Mouse (Mus musculus): Measurements from ENCODE around the gene Gpr18.

Gpr18 gene

DNA sequence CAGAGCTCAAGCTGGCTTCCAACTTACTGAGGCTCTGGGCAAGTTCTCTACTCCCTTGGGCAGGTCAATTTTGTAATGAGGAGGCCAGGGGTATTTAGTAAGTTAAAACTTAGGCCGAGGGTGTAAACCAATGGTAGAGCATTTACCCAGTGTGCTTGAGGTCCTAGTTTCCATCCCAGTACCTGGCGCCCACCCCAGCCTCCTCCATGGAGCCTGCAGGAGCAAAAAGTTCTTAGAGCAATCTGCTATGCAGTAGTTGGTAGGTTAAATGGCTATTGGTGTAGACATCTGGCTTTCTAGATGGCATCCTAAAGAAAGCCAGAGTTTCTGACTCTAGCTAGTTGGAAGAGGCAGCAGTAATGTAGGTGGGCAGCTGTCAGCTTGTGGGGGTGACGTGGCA is 33.9 kb upstream of the Gpr18 start:
- DNase-seq (ENCODE audit: low spot score): no peak

DNA sequence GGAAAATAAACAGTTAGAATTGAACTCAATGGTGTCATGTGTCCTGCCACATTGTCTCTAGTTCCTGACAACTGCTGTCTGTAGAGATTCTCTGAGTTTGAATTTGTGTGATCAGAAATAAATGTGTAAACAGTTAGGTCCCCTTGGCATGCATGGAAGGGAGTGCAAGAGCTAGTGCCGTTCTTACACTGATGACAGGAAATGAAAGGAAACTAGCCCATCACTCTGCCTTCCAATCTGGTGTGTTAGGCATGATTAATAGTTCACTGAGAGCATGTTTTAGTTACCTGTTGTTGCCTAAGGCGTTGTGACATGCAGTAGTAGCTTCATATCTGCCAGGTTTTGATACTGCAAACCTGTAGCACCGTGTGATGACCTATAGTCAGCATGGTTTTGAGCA is 32.4 kb upstream of the Gpr18 start:
- no peak for DNase-seq (ENCODE audit: low spot score)

DNA sequence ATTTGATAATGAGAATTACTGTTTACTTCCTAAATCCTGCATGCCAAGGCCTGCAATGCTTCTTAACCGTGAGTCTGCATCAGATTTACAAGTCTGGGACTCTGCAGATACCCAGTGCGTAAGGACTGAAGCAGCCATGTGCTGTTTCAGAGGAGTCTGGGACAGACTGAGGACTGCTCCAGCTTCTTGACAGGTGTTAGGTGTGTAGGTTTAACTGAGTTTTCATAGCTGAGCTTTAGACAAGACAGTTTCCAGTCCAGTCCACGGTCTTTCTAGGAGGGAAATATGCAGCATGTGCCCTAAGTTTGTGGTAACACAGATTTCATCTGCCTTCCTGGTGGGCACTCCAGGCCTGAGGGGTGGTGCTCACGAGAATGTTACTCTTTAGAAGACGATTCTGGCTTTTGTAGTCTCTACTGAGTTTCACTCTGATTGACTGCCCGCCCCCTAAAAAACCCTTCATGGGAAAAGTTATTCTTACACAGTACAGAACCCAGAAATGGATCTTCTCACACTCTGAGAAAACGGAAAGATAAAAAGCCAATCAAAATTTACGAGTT is 31.7 kb upstream of the Gpr18 start:
- DNase-seq (ENCODE audit: low spot score): no peak

DNA sequence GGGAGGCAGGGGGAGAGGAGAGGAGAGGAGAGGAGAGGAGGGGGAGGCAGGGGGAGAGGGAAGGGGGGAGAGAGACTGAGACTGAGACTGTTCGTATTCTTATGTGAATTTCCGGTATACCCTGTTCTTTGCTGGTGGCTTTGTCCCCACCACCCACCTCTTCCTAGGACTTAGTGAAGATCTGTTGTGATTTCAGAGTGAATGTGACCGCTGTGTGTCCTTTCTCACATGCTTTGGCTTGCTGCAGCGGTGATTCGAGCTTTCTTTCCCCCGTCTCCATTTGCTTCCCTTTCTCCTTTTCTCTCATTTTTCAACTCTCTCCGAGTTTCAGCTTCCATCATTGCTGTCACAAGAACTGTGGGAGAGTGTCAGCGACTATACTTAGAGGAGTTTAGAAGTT is 31.1 kb upstream of the Gpr18 start:
- DNase-seq (ENCODE audit: low spot score): no peak

DNA sequence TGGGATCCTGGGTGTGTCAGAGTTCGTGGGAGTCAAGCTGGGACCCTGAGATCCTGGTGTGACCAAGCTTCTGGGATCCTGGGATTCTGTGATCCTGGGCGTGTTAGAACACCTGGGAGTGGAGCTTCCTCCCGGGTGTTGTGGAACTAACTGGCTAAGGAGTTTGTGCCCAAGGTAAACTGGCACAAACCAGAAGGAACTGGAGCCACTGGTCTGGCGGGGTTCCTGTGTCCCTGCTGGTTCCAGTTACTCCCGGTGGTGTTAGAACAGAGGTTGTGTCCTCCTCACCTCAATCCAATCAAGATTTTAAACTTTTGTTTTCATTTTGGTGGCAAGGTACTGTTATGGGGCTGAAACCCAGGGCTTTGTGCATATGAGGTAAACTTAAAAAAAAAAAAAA is 30.6 kb upstream of the Gpr18 start:
- no peak for DNase-seq (ENCODE audit: low spot score)

DNA sequence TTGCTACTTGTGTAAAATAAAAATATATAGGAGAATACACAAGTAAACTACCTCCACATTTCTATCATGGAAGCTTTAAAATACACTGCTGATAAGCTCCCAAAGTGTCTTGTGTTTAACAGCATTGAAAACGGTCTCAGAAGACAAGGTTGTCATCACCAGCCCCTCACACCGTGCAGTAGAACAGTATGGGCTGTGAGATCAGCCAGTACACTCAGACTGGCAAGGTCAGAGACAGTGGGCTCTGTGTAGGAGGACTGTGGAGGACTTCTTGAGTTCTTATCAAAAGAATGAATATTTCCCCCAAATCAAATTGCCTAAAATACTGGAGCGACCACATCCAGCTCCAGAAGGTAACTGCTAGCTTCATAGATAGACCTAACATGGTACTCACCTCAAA is 24.0 kb upstream of the Gpr18 start:
- DNase-seq (ENCODE audit: low spot score): no peak

DNA sequence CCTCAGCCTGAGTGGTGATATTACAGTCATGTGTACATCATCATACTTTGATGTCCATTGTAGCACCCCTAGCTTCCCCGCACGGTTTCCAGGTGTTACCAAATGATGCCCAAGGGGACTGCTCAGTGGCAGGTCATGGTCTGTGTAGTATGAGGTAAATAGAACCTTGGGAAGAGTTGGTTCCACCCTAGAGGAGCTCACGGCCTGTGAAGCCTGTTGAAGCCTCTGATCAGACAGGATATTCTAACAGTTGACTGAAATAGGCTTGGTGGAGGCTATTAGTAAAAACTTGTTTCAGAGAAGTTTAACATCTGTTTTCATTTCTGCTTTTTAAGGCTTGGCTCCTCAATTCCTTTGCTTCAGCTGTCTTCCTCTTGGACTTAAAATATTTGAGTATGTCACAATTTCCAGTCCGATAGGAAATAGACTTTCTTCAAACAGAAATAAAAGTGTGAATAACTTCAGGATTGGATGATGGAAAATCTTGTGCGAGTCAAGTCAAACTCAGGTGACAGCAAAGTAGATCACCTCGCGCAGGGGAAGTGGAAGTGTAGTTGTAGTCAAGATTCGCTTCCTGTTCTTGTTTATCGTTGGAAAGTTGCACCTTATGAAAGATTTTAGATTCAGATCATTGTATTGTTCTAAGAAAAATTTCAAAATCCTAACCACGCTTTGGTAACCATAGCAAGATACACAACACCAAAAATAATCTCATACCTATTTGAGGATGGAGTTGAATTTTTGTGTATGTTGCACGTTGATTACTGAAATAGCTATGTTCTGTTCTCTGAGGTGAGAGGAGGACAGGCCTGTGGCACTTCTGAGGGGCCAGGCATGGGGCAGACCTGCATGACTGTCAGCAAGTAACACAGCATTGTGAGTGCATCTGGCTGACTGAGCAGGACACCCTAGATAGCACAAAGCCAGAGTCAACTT is 22.9 kb upstream of the Gpr18 start:
- DNase-seq (ENCODE audit: low spot score): no peak

DNA sequence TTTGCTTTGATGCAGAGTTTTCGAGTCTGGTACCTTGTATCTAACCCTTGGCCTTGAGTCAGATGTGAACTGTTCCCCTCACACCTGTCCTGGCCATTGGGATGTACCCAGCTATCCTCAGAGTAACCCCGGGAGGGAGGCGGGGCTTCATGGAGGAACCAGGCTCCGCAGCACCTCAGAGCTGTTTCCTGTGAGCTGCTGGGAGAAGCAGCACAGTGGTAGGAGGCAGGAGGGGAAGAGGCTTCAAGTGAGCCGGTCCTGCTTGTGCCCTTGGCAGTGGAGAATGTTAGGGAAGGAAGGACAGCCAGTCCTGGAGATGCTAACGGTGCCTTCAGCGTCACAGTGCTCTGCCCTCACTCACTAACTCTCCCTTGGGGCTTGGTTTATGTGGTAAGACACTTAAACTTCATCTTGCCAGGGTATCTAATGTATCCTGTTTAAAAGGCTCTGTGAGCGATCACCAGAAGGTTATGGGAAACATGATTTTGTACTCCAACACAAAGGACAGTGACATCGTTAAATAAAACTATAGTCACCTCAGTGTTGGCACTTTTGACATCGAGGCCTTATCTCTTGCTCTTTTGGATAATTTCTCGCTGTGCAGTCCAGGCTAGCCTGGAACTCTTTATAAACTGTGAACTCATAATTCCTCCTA is 22.1 kb upstream of the Gpr18 start:
- DNase-seq (ENCODE audit: low spot score): no peak

DNA sequence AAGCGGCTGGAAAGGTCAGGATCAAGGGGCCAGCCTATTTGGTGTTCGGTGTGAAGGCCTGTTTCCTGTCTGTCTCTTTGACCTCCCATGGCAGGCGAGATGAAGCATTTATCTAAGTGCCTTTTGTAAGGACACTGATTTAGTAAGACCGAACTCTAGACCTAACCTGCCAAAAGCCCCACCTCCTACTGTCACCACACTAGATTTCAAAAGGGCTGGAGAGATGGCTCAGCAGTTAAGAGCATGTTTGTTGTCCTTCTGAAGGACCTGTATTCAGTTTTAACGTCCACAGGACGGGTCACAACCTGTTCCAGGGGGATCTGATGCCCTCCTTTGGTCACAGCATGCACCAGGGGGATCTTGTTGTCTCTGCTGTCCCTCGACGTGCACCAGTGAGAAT is 21.3 kb upstream of the Gpr18 start:
- DNase-seq (ENCODE audit: low spot score): no peak

DNA sequence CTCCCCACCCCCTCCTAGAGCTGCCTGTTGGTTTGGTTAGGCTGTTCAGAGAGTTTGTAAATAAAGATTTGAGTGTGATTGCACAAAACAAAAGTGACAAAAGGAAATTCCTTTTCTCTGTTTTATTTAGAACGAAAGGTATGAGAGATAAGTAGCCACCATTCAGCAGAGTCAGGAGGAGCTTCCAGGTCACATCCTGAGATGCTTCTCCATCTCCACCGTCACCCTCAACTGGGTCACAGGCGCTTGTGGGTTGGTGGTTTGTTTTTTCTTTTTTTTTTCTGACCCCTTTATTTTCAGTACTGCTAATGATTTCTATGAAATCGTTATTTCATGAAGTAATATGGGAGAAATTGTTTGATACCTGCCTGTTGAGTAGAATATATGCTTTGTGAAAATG is 20.8 kb upstream of the Gpr18 start:
- DNase-seq (ENCODE audit: low spot score): no peak

DNA sequence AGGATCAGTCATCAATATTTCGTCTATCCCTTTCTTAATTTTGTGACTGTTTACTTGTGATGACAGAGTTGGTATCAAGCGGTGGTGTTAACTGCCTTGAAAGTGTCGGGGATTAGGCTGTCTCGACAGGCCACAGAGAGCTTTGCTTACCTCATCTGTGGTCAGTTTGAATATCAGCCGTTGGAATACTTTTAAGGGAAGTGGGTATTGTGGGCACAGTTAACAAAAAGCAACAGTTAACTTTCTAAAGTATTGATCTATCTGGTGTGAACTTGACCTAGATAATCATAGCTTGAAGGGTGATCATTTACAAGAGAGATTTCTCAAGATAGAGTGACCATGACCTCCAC is 19.0 kb upstream of the Gpr18 start:
- no peak for DNase-seq (ENCODE audit: low spot score)

DNA sequence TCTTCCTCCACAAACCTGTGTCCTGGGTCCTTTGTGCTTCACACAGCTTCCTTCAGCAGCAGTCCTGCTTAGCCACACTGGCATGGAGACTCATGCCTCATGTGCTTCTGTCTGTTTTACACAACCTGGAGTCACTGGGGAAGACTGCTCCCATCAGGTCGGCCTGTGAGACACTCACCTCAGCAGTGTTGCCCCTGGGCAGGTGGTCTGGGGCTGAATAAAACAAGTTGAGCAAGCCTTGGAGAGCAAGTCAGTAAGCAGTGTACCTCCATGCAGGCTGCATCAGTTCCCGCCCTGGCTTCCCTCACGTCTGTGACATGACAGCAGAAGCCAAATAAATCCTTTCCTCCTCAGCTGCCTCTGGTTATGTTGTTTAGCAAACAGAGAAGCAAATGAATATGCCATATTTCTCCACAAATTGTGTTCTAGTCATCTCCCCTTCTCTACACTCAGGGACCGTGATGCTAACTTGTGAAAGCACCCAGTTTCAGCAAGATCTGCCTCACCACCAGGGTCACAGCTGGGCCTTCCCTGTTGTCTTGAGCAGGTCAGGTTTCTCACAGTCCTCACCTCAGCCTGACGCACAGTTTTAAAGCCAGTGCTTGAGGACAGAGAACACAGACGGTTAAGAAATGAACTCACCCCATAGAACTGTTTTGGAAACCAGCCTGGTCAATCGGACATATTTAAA is 18.5 kb upstream of the Gpr18 start:
- DNase-seq (ENCODE audit: low spot score): no peak

DNA sequence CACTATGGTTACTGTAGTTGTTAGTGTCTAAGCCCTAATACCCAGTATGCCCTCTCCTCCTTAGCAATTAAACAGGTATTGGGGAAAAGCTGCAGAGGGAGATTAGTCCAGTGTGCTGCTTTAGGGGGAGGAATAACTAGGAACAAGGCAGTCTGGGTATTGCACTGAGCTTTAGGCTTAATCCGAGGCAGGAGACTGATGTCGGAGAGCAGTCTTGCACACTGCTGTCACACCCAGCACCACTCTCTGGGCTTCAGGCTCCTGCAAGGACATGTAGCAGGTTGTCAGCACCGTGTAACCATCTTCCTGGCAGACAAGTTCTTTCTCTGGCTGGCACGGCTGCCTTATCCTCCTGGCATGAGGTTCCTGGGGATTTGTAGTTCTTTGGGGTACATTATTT is 16.6 kb upstream of the Gpr18 start:
- DNase-seq (ENCODE audit: low spot score): no peak

DNA sequence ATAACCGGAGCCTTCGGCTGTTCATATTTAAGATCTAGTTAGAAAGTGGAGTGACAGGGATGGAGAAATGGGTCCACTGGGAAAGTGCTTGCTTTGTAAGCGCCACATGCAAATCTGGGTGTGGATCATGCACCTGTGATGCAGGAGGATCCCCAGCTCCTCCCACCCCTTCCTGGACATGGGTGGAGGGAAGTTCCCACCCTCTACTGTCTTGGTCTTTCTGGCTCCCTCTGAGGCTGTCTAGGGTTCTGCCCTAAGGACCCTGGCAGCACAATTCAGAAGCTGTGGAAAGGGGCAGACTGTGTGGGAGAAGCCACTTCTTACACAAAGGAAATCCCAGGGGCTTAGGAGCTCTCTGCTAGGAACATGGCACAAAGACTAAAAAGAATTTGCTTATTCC is 16.0 kb upstream of the Gpr18 start:
- DNase-seq (ENCODE audit: low spot score): no peak

DNA sequence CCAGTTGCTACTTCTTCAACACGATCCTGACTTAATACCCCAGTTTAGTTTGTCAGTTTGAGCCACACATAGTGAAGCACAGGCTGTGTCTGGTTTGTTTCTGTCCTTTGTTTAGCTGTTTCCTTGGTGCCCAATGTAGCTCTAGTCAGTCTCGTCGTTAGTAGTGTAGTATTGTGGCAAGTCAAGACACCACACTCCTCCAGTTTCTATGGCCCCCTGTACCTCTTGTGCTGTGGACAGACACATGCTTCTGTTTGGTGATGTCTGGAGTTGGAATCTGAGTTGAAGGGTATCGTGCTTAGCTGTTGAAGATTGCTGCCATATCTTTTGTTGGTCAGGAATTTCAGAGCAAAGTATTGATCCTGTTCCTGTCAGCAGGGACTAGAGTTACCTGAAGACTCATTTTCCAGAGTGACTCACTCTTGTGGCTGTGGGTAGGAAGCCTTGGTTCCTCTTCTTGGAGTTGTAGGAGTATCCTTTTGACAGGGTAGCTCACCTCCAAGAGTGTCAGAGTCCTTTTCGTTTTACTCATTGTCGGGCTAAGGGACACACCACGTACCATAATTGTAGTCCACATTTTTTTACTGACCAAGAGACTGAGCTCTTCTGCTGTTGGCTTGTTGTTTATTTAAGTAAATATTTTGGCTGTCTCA is 15.3 kb upstream of the Gpr18 start:
- no peak for DNase-seq (ENCODE audit: low spot score)

DNA sequence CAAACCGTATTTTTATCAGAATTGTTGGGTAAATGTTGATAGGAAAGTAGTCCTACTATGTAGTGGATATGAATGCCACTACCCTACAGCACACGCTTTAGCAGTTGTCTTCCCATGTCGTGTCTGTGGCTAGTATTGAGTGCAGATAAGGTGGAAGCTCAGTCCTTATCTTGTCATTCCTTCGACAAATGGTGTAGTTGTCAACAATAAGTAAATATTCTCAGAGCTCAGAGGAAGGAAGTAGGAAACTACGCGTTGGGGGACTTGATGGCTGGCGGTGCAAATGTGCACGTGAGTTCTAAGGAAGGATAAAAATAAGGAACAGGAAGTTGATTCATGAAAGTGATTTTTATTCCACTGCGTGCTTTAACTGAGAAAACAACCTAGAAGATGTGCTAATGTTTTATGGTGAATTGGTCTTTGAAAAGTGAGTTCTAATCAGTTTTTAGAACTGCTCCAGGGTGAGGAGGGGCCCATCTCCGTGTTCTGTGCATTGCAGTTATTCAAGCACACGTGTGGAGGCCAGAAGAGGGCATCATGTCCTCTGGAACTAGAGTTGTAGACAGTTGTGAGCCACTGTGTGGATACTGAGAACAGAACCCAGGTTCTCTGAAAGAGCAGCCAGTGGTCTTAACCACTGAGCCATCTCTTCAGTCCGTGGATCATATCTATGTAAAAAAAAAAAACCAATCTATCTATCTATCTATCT is 13.8 kb upstream of the Gpr18 start:
- DNase-seq (ENCODE audit: low spot score): no peak

DNA sequence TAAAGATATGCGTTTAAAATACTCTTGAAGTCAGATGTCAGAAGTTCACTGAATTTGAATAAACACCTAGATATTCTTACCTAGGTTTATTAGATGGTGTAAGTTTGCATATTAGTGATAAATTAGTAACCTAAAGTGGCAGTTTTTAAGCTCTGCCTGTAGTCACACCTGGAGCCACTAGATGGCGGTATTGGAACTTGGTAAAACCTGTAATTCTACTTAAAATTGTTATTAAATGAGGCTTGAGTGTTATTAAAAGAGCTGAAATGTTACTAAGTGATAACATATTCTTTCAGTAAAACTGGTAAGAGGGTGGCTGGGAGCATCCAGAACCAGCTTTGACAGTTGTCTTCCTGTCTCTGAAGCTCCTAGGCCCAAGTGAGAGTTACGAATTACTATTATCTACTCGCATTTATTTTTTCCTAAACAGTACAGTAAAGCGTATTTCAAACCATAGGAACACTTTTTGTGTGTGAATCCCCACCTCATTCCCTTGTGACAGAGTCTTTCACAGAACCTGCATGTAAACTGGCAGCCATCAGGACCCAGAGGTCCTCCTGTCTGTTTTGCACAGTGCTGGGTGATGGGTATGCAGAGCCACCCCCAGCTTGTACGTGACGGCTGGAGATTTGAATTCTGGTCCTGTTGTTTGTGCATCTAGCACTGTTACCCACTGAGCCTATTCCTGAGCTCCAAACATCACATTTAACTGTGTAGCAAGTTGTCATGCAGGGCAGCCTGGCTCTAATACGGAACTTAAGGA is 13.0 kb upstream of the Gpr18 start:
- DNase-seq (ENCODE audit: low spot score): peak; percentile 54

DNA sequence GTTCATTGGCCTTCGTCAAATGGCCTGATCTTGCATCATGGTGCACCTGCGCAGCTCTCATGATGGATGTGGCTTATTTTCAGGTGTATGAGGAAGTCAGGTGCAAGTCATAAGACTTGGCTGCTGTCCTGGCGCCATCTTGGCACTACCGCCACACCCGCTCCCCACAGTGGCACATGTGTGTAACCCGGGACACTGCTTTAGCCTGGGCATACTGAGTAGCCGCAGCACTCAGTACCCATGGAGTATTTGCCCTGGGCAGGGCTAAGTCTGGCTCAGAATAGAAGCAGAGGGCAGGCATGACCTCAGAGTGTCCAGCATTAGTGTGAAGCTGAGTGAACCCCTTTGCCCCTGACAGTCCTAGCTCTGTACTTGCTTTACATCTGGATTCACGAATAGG is 11.9 kb upstream of the Gpr18 start:
- no peak for DNase-seq (ENCODE audit: low spot score)

DNA sequence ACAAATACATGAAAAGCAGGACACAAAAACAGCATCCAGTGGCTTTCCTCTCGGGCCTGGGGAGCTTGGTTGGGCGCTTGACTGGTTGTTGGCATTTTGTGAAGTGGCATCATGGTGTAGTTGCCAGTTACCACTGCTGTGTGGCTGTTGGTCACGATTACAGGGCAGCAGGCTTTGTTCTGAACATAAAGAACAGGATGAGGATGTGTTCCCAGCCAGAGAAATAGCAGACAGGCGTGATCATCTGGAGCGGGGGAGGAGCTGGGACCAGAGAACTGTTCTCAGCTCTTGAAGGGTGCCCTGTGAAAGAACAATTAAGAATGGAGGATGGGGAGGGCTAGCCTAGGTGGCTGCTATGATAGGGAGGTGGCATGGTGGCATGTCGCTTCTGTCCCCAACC is 11.3 kb upstream of the Gpr18 start:
- no peak for DNase-seq (ENCODE audit: low spot score)

DNA sequence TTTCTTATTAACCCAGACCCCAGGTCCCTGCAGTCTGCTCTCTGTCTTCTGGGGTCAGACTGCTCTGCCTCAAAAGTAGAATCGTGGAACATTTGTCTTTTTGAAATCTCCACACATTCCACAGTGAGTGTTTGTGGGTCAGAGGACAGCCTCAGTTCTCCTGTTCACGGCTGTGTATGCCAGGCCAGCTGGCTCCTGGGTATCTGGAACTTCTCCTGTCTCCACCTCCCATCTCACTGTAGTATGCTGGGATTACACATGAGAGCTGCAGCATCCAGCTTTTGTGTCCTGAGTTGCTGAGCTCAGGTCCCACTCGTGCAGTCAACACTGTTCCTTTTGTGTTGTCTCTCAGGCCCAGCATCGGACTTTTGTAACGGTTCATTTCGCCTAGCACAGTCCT is 9.3 kb upstream of the Gpr18 start:
- no peak for DNase-seq (ENCODE audit: low spot score)

DNA sequence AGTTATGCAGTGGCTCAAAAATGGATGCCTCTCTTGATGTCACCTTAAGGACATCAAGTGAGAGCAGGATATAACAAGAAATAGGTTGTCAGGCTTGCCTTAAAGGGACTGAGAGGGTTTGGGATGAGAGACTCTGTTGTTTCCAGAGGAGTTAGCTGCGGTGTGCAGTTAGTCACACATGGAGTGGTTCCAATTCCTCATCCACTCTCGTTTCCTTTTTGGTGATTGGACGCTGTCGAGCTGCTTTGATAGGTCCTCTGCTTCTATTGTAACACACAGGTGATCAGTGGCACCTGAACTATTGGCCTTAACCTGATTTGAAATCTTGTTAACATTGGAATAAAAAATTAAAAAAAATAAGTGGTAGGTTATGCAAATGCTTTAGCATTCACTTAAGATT is 7.2 kb upstream of the Gpr18 start:
- DNase-seq (ENCODE audit: low spot score): no peak
